Mouse (Mus musculus) left cerebral cortex, postnatal 10 days (tissue): ENCODE measurements around the gene Cgnl1. TPM values are rescaled to one million over a fixed set of nuclear protein-coding genes. Genes with fewer than 3 reads are reported as not detected.

ENCODE experiments used
- DNase-seq, 2 experiments: peaks; one replicate each; pipeline ENCODE4 v3.0.0; 2021 to 2022; ENCODE audit warnings: low spot score in 2 of 2, mixed read lengths in 1 of 2; ENCODE audit errors: extremely low spot score in 1 of 2
- intact Hi-C: fragments of 180-260 bp; cut with DNase I; formaldehyde crosslinking; loops from one replicate; pipeline ENCODE4 v1.15.1; 2025
- total RNA-seq, 2 experiments: library from RNA; stranded (reverse); gene quantifications; 2 replicates each; pipeline ENCODE4 v1.2.3; 2021

The Cgnl1 gene
- total RNA-seq, 2 experiments from 2014 or later: 10.5 to 12.7 TPM

DNA sequence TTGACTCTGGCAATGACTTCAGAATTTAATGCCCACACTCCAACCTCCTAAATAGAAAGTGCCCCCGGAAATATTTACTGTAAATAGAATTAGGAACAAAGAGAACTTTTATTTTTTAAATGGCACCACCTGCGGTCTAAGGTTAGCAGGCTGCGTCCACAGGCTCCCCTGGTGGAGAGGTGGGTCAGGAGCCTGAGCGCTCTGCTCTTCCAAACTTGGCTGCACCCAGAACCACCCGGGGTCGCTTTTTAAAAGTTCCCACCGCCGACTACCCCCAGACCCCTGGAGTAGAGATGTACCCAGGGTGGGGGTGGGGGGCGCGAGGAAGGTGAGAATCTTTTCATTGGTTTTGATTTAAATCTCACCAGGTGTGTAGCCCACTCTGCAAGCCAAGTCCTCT is 918 bp downstream of the Cgnl1 start:
- DNase-seq: no peak
- intact Hi-C loops: no loop called here

DNA sequence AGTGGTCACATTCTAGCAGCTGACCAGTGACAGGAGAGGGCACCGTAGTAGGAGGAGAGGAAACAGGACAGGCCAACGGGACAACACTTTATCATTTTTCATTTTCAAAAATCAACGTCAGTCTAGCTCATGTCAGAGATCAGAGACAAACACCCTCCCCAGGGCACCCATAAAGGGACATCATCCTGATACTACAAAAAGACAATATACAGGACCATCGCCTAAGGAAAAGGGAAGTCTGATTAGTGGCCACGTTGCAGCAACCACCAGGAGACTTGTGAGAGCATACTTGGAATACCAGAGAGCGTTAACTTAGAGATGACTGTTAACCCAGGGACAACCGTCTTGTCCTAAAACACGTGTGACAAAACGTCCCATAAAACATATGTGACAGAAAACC is 1.7 kb downstream of the Cgnl1 start:
- intact Hi-C loops: no loop called here
- no peak for DNase-seq

DNA sequence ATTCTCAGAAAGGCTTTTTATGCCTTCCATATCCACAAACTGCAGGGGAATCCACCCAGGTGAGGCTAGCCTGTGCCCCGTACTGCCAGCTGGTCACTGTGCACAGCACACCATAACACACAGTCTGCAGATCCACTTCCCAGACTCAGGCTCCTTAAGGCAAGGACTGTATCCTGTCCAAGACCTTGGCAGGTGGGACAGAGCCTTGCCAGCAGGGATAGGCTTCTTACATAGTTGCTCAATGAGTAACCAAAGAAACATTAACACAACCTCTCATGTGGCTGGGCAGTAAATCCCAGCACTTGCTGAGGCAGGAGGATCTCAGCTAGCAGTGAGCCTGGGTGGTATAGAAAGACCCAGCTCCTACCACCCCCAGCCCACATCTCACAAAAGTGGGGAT is 3.3 kb downstream of the Cgnl1 start:
- DNase-seq: no peak
- intact Hi-C loops: no loop called here

DNA sequence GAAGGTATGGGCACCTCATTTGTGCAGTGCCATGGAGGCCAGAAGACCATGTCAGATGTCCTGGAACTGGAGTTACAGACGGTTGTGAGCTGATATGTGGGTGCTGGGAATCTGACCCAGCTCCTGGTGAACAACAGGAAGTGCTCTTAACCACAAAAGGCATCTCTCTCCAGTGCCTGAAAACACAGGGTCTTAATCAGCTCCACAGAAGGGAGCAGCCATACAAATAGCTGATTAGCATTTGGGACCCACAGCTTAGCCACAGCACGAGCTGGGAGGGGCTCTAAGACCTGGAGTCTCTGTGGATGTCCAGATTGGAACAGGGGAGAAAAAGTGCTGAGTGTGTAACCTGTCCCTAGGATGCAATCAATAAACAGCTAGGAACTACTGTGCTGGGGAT is 4.5 kb downstream of the Cgnl1 start:
- DNase-seq: no peak
- intact Hi-C loops: no loop called here

DNA sequence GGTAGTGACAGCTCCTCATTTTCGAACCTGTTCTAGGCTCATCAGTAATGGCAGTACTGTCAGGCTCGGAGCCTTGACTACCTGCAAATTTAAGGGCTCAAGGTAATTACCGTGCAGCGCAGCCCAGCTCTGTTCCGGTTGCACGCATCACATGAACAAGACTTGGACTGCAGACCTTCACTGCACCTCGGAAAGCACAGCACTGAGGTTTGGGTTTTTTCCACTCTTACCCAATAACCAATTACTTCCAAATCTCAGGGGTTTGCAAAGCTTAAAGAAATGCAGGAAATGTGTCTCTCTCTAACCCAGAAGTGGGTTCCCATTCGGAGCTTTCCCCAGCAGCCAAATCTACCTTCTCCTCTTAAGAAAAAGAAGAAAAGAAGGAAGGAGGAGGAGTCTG is 5.1 kb downstream of the Cgnl1 start:
- DNase-seq: no peak
- intact Hi-C loops: no loop called here

GRCm38 (mm10) chr9:71764551-71764950 is 6.9 kb downstream of the Cgnl1 start:
- no peak for DNase-seq
- intact Hi-C loops: no loop called here

GRCm38 (mm10) chr9:71763273-71763672 is 8.1 kb downstream of the Cgnl1 start:
- intact Hi-C loops: no loop called here
- DNase-seq: no peak

DNA sequence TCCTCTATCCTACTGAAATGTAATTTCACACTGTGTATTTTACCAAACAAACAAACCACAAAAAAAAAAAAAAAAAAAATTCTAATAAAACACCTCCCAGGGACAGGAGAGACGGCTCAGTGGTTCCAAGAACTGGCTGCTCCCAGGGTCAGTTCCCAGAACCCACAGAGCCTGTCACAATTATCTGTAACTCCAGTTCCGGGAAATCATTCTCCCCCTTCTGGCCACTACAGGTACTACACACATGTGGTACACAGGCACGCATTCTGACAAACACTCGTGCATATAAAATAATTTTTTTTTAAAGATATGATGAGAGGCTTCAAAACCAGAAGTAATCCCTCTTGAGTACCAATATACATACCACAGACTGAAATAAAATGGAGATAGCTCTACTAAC is 9.7 kb downstream of the Cgnl1 start:
- DNase-seq: no peak
- intact Hi-C loops: no loop called here

DNA sequence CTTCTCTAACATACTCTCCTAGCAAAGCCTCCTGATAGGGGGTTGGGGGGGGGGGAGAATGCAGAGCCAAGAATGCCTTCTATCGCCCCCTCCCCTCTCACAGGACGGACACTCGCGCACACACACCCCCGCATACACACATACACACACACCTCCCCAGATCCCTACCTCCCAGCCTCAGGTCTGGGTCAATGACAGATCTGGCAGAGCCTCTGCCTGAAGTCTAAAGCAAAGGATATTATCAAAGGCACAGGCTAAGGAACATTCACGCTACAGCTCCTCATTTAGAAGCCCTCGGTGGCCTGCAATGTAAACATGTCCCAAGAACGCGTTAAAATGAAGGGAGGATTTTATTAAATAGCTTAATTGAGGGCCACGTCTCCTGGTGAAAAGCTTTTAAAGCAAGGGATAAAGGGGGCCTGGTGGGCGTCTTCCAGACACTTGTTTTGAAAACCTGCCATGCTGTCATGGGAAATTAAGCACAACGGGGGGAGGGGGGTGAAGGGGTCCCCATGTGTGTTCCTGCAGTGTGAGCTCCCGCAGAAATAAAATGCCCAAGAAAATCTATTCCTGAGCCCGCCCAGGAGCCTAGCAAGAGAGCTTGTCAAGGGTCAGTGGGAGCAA is 10.8 kb downstream of the Cgnl1 start:
- intact Hi-C loops: no loop called here
- DNase-seq: no peak

DNA sequence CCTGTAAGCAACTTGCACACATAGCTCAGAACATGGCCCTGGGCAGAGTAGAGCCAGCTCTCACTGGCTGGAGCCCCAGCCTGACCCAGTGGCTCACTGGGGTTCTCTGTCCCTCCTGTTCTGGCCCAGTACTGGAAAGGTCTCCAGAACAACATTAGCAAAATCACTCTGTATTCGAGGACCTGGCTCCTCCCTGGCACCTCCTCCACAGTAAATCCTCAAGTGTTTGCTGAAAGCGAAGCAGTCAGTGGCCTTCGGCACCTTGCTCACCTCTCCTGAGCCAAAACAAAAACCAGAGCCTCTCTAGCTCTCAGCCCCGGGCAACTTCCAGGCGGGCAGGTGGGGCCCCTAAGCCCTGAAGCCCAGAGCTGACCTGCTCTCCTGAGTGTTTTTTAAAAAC is 11.5 kb downstream of the Cgnl1 start:
- DNase-seq: no peak
- intact Hi-C loops: no loop called here

DNA sequence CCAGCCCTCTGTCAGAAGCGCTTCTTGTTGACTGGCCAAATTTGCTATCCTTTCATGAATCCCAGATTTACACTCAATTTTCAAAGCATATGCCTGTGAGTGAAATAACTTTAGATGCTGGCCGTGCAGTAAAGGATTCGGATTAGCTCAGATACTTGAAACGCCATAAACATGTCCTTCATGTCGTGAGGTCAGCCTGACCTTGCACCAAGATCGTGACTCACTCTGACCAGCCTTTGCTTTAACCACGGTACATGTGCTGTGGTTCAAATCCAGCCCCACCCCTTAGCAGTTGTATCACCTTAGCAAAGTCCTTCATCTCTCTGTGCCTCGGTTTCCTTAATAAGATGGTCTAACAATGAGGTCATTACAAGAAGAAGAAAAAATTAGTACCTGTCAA is 14.0 kb downstream of the Cgnl1 start:
- no peak for DNase-seq
- intact Hi-C loops: no loop called here

GRCm38 (mm10) chr9:71756916-71757315 is 14.5 kb downstream of the Cgnl1 start:
- intact Hi-C loops: no loop called here
- DNase-seq: no peak

GRCm38 (mm10) chr9:71753981-71754380 is 17.4 kb downstream of the Cgnl1 start:
- DNase-seq: peak in 1 of 2 experiments; percentile 43
- intact Hi-C loops: no loop called here

- DNase-seq: no peak
- intact Hi-C loops: no loop called here
Observed at GRCm38 (mm10) chr9:71753529-71753928, 17.9 kb downstream of the Cgnl1 start.

- intact Hi-C loops: no loop called here
- DNase-seq: no peak
Observed at GRCm38 (mm10) chr9:71753117-71753516, 18.3 kb downstream of the Cgnl1 start.

DNA sequence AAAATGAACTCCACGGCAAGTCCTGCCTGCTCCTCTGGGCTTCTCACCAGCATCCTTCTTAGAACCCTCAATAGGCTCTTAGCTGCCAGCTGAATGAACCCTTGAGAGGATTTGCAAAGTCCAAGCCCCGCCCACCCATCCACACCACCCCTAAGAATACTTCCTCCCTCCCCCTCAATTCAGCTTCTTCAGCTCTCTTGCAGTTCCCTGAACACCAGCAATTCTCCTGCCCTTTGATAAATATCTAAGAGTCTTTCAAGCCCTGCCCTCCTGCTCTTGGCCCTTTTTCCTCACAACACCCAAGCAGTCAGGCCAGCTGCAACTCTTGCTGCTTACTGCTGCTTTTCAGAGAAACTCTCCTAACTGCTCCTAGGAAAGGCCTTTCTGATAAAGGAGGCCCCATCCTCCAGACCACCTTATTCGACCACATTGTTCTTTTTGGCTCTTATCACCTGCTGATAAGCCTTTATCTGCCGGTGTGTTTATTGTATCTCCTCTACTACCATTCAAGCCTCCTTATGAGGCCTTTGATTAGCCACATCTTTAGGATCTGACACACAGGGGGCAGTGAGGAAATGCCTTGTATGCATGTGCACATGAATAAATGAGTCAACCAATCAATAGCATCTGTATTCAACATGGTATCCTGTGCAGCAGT is 21.3 kb downstream of the Cgnl1 start:
- DNase-seq: peak in 1 of 2 experiments; percentile 34

DNA sequence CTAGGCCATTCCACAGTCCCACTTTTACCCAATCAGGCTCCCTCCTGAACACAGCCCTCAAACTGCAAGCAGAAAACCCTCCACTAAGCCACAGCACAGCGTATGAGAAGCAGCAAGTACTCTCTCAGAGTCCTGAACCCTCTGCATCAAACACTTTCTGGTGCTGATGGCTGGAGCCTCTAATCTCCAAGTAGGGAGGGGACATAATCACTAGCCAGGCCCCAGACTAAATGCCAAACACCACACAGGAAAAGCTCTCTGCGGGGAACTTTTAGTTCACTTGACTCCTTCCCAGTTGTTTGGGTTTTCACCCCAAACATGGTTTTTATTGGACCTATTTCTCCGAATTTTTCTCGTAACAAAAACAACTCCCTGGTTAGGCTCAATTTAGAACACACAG is 25.0 kb downstream of the Cgnl1 start:
- DNase-seq: peak in 1 of 2 experiments; percentile 37
- intact Hi-C loops: no loop called here

More for the DNA sequence above, 21.3 kb downstream of the Cgnl1 start:
- intact Hi-C loops: no loop called here

DNA sequence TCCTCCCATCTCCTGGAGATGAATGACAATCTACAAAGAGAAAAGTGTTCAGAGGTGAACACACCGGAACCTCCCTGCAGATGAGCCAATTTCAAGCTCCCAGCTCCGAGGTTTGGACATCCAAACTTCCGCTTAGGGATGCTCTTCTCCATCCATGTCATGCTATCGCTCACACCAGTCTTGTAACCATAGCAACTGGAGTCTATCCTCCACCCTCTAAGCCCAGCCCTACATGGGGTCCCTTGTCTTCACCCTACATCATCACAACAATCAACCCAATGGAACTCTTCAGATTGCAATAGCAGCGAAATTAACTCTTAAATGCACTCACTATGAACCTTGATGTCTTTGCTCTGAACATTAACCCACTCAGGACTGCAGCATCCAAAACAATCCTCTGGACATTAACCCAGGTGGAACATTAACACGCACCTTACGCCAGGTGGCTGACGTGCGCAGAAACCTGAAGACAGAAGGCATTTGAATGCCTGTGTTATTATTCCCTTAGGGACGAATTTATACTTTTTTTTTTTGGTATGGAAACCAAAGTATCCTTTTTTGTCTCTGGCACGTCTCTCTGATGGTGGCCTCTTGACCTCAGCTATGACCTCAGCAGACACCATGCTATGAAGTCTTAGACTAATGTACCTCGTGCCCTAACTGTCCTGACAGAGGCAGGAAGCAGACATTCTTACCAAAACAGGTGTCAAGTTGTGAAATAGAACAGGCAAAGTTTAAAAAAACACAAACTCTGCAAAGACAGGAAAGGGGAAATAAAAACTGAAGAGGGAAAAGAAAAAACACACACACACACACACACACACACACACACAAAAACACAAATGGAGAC is 33.1 kb downstream of the Cgnl1 start:
- intact Hi-C loops: no loop called here
- no peak for DNase-seq

GRCm38 (mm10) chr9:71737257-71738023 is 34.0 kb downstream of the Cgnl1 start:
- intact Hi-C loops: no loop called here
- DNase-seq: no peak
